Mouse (Mus musculus) liver, embryonic 14.5 days (tissue): ENCODE measurements around the gene Nrarp. TPM values are rescaled to one million over a fixed set of nuclear protein-coding genes. Genes with fewer than 3 reads are reported as not detected.

ENCODE experiments used
- ATAC-seq: fragments of 200-750 bp; cut with Nextera tagmentation; 2 replicates; pipeline ENCODE4 v1.8.0; 2017; ENCODE audit warnings: moderate number of reproducible peaks, mild to moderate bottlenecking, moderate library complexity; ENCODE audit not compliant: insufficient read depth
- DNase-seq, 3 experiments: peaks; one replicate each; pipeline ENCODE4 v3.0.0-alpha.2; 2012 to 2013; ENCODE audit warnings: low read depth in 3 of 3, low spot score in 3 of 3
- H3K27ac ChIP-seq: fragments of 300-500 bp; sonication (generic); 2 replicates; pipeline ENCODE4 v1.5.1; 2014; ENCODE audit warnings: moderate library complexity, mild to moderate bottlenecking, control low read depth, inconsistent platforms
- H3K27me3 ChIP-seq: fragments of 300-500 bp; sonication (generic); 2 replicates; pipeline ENCODE4 v1.6.1; 2014; ENCODE audit warnings: mild to moderate bottlenecking, low read length, moderate library complexity; ENCODE audit not compliant: control insufficient read depth, insufficient read depth
- H3K36me3 ChIP-seq: fragments of 300-500 bp; sonication (generic); replicated peaks from 2 replicates; pipeline ENCODE4 v1.6.1; 2014; ENCODE audit warnings: low read depth; ENCODE audit not compliant: control insufficient read depth, insufficient read depth
- H3K4me1 ChIP-seq, 2 experiments: fragments of 200-500 bp in 1 of 2; fragments of 300-500 bp in 1 of 2; sonication (generic) in 1 of 2; replicated peaks; 2 replicates each; pipeline ENCODE4 v1.6.1; 2012 to 2014; ENCODE audit warnings: antibody characterized with exemption in 1 of 2, inconsistent platforms in 1 of 2, low read length in 1 of 2; ENCODE audit not compliant: control insufficient read depth in 2 of 2, insufficient read depth in 2 of 2
- H3K4me2 ChIP-seq: fragments of 300-500 bp; sonication (generic); 2 replicates; pipeline ENCODE4 v1.6.1; 2014; ENCODE audit warnings: low read depth, mild to moderate bottlenecking, control low read depth, moderate library complexity
- H3K4me3 ChIP-seq, 2 experiments: fragments of 200-500 bp in 1 of 2; fragments of 300-500 bp in 1 of 2; sonication (generic) in 1 of 2; 2 replicates each; pipeline ENCODE4 v1.5.1; 2012 to 2014; ENCODE audit warnings: low read depth in 2 of 2, low read length in 2 of 2, mild to moderate bottlenecking in 2 of 2, control low read depth in 1 of 2, inconsistent platforms in 1 of 2, moderate library complexity in 1 of 2; ENCODE audit not compliant: insufficient read depth in 1 of 2
- H3K9ac ChIP-seq: fragments of 300-500 bp; sonication (generic); replicated peaks from 2 replicates; pipeline ENCODE4 v1.6.1; 2014; ENCODE audit warnings: mild to moderate bottlenecking, control low read depth, moderate library complexity
- H3K9me3 ChIP-seq: fragments of 300-500 bp; sonication (generic); 2 replicates; pipeline ENCODE4 v1.6.1; 2016; ENCODE audit warnings: low read length, mixed read lengths; ENCODE audit not compliant: control insufficient read depth
- CTCF ChIP-seq: IDR thresholded peaks from 2 replicates; pipeline ENCODE4 v1.5.1; 2016; ENCODE audit warnings: antibody characterized with exemption, low read depth, control low read depth
- EP300 ChIP-seq: IDR thresholded peaks from 2 replicates; pipeline ENCODE4 v1.6.1; 2016; ENCODE audit warnings: antibody characterized with exemption, low read depth
- WGBS: fragments of 180-500 bp; shearing (Covaris S2); extraction: QIAGEN DNeasy Blood & Tissue Kit; methylation state at CpG from one replicate; pipeline ENCODE4 v1.1.7; 2014; ENCODE audit not compliant: insufficient replicate concordance; 5-methylcytosine and 5-hydroxymethylcytosine counted together
- polyA plus RNA-seq, 2 experiments: library from polyadenylated mRNA; depleted of rRNA in 1 of 2; stranded (reverse) in 1 of 2; unstranded in 1 of 2; fragments of >200 nt; fragmentation: Nextera tagmentation in 1 of 2; extraction: Ambion mirVana in 1 of 2; gene quantifications; 2 replicates each; pipeline versions ENCODE4 v1.2.1 to v1.2.3; 2012 to 2014

Gene Nrarp
- polyA plus RNA-seq, 2 experiments = 1.8 to 3.9 TPM

DNA sequence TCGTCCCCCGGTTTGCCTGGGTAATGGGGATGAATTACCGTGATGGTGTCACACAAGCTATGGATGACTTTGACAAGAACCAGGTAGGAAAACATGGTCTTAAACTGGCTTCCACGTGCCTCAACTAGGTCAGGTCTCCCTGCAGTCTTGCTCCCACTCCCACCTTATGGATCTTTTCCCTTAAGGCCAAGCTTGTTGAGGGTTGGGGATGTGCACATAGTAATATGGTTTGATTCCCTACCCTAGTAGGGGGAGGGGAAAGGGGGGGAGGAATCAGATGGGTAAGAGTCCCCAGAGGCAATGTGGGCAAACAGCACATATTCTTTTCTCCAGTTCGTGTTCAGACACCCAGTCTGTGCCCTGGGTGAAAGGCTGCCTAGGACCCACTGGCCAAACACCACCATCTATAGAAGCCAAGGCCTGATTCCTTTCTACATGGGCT, 40.8 kb downstream of the Nrarp start:
- H3K36me3 ChIP-seq = peaks cover 24% of the 10 kb centered on the region
- 0 out of 4 replicates have a peak overlapping the region, but pooled peaks of 1 of the 2 experiments have one; percentile 8 for H3K4me3 ChIP-seq
- H3K9me3 ChIP-seq = no peaks in the 10 kb centered on the region
- no peak overlapping the region for H3K4me2 ChIP-seq
- no peak for TF ChIP-seq CTCF
- TF ChIP-seq EP300 = no peak
- WGBS = 61% methylated on average over 5 of the region's 5 CpGs
- no peak overlapping the region for H3K9ac ChIP-seq
- no peak for DNase-seq
- H3K4me1 ChIP-seq = peaks cover 5 to 10% of the 10 kb centered on the region in 2 experiments
- no peak overlapping the region for H3K27ac ChIP-seq
- no peak for ATAC-seq
- H3K27me3 ChIP-seq = no peaks in the 10 kb centered on the region

DNA sequence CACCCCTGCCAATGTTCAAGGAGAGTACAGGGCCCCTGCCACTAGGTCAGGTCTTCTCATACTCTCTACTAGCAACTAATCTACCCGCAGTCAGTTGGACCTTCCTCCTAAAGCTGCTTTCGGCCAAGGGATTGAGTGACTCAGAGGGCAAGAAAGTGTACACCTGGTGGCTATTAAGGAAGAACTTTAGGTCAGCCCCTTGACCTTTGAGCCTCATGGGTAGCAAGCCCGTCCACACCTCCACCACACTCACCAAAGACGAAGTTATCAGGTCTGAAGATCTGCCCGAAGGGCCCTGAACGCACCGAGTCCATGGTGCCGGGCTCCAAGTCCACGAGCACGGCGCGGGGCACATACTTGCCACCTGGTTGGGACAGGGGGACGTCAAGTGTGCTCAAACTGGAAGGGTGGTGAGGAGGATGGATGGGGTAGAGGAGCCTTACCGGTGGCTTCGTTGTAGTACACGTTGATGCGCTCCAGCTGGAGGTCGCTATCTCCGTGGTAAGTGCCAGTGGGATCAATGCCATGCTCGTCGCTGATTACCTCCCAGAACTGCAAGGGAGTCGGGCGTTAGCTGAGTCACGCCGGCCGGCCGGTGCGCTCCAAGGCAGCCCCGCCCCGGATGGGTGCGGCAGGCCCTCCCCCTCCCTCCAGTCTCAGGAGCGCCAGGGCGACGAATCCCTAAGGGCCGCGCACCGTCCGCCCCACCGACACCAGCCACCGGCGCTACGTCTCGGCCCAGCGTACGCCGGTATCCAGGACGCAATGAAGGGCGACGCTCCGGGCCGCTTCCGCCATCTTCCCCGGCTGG, 43.3 kb downstream of the Nrarp start:
- peak overlapping the region; percentile 100 for H3K9ac ChIP-seq
- H3K4me1 ChIP-seq = peaks cover 5 to 13% of the 10 kb centered on the region in 2 experiments
- DNase-seq = peak; percentile 86 to 90 (median 87)
- no peaks in the 10 kb centered on the region for H3K9me3 ChIP-seq
- TF ChIP-seq CTCF (no peak), EP300 (peak; percentile 39; the same call in 1 of the 2 replicates)
- H3K4me3 ChIP-seq = peak overlapping the region; percentile 90 to 96
- H3K27me3 ChIP-seq = no peaks in the 10 kb centered on the region
- under 1% methylated on average over 52 of the region's 53 CpGs for WGBS
- ATAC-seq = peak; percentile 76
- H3K27ac ChIP-seq = peak overlapping the region; percentile 100
- H3K4me2 ChIP-seq = peak overlapping the region; percentile 81
- H3K36me3 ChIP-seq = peaks cover 24% of the 10 kb centered on the region

DNA sequence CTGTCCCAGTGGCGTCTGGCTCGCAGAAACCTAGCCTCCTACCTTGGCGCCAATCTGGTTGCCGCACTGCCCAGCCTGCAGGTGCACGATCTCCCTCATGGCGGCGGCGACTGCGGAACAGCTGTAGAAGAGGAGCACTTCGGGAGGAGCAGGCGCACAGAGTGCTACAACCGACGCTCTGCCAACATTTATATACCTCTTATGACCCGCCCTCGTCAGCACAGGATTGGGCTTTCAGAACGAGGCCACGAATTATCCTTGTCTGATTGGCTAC, 43.9 kb downstream of the Nrarp start, which contains the start of gene Tubb4b:
Tubb4b (minus strand) TSS at position 211 of the 274 bp plus-strand sequence.
- H3K27me3 ChIP-seq = no peaks in the 10 kb centered on the region
- peak within 1 kb of the TSS; percentile 81 for H3K4me2 ChIP-seq
- peak within 1 kb of the TSS; percentile 100 for H3K9ac ChIP-seq
- H3K4me3 ChIP-seq = peak within 1 kb of the TSS; percentile 90 to 96
- peaks cover 5 to 13% of the 10 kb centered on the region in 2 experiments for H3K4me1 ChIP-seq
- H3K36me3 ChIP-seq = peaks cover 24% of the 10 kb centered on the region
- H3K9me3 ChIP-seq = no peaks in the 10 kb centered on the region
- 0% methylated on average over 17 of the region's 17 CpGs for WGBS
- TF ChIP-seq EP300 (0 out of 2 replicates have a peak, but pooled peaks have one; percentile 43), CTCF (peak; percentile 43)
- no peak for ATAC-seq
- no peak for DNase-seq
- peak within 1 kb of the TSS; percentile 100 for H3K27ac ChIP-seq

DNA sequence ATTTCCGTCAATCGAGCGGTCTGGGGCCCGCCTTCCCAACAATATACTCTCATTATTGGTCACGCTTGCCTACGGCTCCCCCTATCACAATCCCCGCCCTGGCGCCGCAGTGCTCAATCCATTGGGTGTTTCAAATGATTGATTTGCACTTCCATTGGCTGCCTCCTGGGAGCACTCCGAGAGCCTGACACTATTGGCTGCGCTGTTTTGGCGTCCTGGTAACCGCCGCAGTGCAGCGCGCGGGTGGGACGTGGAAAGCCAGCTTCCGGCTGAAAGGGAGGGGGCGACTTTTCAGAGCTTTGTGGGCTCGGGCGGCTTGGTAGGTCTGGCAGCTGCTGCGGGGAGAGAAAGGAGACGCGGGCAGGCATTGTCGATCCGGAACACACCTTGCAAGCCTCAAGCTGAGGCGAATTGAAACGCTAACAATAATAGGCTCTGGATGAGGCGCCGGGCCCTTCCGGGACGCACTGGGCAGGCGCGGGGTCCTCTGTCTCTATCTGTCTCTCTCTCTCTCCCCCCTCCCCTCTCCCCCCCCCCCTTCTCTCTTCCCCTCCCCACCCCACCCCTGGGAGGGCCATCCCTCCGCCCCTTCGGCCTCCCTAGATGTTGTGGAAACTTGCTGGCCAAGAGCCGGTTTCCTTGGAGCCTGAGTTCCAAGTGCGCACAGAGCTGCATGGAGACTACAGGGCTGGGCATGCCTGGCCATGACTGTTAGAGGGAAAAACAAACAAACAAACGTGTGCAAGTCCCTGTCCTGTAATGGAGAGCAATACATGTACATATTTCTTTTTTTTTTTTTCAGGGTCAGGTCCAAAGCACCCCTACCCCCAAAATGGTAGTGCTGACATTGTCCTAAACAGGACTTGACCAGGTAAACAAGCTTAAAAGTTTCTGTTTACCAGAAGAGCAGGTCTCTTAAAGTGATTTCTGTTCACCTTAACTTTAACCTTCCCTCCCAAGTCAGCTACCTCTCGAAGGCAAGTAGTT, 44.5 kb downstream of the Nrarp start:
- 2% methylated on average over 41 of the region's 41 CpGs for WGBS

More for the DNA sequence above, 44.5 kb downstream of the Nrarp start:
- DNase-seq (peak; percentile 99 to 100 (median 99)), ATAC-seq (peak; percentile 87)
- TF ChIP-seq EP300 = no peak; the same call in 1 of the 2 replicates
- TF ChIP-seq CTCF = no peak; the same call in 1 of the 2 replicates
- peak overlapping the region; percentile 86 to 96 for H3K4me3 ChIP-seq
- H3K9ac ChIP-seq = peak overlapping the region; percentile 84
- H3K4me1 ChIP-seq = peaks cover 5 to 13% of the 10 kb centered on the region in 2 experiments
- H3K36me3 ChIP-seq = peaks cover 24% of the 10 kb centered on the region
- no peaks in the 10 kb centered on the region for H3K9me3 ChIP-seq
- peak overlapping the region; percentile 91 for H3K27ac ChIP-seq
- no peaks in the 10 kb centered on the region for H3K27me3 ChIP-seq
- peak overlapping the region; percentile 77 for H3K4me2 ChIP-seq
